Mouse (Mus musculus) left cerebral cortex, adult 8-10 months (tissue): ENCODE measurements at regions not wholly inside any gene's neighbourhood (a gene's known extent, or its start where the extent isn't known, plus 50 kb on each side); places are given as distances from the start of the nearest gene placed in this dataset.

Experiments
- DNase-seq, 2 experiments: peaks; one replicate each; pipeline ENCODE4 v3.0.0; 2022; ENCODE audit warnings: low spot score in 2 of 2

DNA sequence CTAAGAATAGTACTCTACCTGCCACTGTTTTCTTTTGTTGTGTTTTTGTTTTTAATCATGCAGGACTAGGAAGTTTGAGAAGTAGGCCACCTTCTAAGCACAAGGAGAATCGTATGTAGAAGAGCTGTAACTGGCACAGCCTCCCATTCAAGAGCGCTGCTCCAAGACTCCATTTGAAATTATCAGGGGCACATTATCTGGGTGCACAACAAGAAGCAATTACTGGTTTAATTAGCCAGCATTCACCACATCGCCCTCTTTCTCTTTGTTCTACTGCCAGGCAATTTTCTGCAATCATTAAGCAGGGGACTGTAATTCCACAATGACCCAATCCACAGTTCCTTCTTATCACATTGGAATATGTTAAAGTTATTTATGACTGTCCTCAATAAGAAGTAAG is 1220.8 kb upstream of the Pabpc4l start:
- DNase-seq = peak in 1 of 2 experiments; percentile 5

- DNase-seq = no peak
These were observed 1214.5 kb upstream of the Pabpc4l start for GRCm38 (mm10) chr3:47662484-47662883.

- no peak for DNase-seq
These were observed 1212.5 kb upstream of the Pabpc4l start for GRCm38 (mm10) chr3:47660531-47660930.
